Mouse (Mus musculus) urinary bladder, postnatal 4 days (tissue): ENCODE measurements around the gene Slc35b2.

Source experiments
- DNase-seq, 2 experiments: peaks; one replicate each; pipeline ENCODE4 v3.0.0; 2021 to 2022; ENCODE audit warnings: low spot score in 2 of 2

Gene Slc35b2

DNA sequence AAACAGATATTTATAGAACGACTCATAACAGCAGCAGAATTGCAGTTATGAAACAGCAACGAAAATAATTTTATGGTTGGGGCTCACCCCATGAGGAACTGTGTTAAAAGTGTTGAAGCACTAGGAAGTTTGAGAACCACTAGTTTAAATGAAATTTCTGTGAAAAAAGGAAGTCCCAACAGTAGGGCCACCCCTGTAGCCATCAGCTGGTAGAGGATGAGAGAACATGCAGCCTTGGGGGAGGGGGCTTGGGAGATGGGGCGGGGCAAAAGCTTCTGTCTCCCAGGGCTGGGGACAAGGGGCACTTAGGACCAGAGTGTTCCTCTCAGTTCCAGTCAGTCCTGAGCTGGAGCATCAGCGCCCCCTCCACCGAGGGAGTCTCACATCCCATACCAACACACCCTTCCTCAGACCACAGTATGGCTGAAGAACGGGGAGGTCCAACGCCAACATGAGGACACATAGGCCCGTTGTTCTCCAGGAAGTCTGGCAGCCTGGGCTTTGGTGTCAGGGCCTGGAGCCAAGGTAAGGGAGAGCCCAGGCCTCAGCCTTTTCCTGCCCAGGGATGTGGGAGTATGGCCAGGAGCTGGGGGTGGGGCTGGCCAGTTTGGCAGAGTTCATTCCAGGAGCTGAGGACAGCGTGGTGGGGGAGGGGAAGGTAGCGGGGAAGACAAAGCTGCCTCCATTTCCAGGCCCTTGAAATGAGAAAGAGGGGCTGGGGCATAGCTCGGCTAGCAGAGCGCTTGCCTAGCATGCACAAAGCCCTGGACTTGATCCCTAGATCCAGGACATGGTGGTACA is 20.6 kb downstream of the Slc35b2 start:
- peak; percentile 83 for DNase-seq

DNA sequence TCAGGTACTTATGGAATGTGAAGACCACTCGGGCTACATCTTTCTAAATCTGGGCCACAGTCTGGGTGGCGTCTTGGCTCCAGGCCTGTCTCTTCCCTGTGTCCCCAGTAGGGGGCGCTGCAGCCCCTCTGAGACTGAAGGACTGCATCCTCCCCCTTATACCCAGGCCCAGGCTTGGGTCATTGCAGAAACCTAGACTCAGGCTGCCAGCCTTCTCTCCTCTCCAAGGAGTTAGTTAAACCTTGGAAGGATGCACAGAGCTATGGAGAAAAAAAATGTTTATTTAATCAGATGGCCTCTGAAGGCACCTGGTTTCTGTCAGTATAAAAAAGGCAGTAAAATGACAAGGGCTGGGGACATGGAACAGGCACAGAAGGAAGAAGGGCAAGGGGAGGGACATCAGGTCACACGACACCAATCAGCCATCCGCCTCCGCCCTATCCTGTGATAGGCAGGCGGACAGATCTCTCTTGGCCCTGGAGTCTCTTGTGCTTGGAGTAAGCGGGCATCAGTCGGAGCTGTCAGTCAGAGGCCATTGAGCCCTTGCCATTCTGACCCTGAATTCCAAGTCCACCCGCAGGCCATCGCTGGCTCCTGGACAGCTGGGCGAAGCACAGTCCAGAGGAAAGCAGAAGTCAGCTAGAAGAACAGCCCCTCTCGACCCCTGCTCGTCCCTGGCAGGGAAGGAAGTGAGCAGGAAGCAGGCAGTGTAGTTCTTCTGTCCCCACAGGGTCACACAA is 21.4 kb downstream of the Slc35b2 start:
- peak; percentile 74 to 84 for DNase-seq

DNA sequence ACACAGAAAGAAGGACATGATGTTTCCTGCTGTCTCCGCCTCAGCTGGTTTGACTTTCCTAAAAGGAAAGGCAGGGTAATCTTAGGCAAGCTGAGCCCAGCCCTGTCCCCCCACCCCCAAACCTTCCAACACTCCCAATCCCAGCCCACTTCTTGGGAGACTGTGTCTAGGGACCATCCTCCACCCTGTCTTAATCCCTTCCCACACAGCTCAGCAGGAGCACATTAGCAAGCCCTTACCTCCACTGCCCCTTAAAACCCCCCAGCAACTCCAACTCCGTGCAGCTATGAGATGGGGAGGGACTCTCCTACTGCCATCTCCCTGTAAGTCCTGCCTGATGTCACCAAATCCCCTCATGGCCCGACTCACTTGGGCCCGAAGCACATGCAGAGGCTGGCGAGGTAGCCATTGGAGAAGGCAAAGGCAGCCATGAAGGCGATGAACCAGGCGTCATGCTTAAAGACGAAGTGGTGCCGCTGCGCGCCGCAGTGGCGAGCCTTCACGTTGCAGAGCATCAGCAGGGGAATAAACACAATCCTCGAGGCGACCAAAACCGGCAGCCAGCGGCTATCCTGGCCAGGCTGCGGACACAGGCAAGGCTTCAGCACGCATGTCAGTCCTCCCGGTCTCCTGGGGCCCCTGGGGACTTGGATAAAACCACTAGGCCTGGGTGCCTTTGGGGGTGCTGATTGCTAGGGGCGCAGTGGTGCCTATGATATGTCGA is 22.2 kb downstream of the Slc35b2 start:
- DNase-seq, result no peak

DNA sequence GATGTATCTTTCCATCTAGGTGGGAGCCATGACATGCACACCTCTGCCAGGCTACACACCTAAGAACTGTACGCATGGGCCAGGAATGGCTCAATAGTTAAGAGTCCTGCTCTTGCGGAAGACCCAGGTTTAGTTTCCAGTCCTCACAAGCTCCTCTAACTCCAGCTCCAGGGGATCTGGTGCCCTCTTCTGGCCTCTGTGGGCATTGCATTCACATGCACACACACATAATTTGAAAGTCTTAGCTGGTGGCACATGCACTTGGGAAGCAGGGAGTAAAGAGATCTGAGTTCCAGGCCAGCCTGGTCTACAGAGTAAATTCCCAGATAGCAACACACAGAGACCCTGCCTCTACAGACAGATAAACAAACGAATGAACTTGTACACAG is 22.8 kb downstream of the Slc35b2 start:
- DNase-seq, result no peak

GRCm38 (mm10) chr17:45588370-45588769 is 24.7 kb downstream of the Slc35b2 start:
- DNase-seq, result no peak

DNA sequence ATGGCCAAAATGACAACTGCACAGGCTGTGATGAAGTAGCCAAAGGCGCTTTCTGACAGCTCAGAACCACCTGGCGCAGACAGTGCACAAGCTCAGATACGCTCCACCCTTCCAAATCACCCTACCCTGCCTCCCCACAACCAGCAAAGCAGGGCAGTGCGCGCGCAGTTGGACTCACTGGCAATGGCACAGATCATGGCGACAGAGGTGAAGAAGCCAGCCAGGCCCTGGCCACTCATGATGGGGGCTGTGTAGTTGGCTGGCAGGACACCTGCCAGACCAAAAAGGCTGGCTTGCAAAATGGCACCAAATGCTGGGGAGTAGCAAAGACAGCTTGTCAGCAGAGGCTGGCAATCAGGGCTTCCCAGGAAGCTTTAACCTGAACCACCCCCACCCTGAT is 25.6 kb downstream of the Slc35b2 start:
- no peak for DNase-seq

- DNase-seq, result no peak
Measured at GRCm38 (mm10) chr17:45589844-45590243, 26.2 kb downstream of the Slc35b2 start.

- no peak for DNase-seq
Measured at GRCm38 (mm10) chr17:45590410-45590809, 26.7 kb downstream of the Slc35b2 start.

DNA sequence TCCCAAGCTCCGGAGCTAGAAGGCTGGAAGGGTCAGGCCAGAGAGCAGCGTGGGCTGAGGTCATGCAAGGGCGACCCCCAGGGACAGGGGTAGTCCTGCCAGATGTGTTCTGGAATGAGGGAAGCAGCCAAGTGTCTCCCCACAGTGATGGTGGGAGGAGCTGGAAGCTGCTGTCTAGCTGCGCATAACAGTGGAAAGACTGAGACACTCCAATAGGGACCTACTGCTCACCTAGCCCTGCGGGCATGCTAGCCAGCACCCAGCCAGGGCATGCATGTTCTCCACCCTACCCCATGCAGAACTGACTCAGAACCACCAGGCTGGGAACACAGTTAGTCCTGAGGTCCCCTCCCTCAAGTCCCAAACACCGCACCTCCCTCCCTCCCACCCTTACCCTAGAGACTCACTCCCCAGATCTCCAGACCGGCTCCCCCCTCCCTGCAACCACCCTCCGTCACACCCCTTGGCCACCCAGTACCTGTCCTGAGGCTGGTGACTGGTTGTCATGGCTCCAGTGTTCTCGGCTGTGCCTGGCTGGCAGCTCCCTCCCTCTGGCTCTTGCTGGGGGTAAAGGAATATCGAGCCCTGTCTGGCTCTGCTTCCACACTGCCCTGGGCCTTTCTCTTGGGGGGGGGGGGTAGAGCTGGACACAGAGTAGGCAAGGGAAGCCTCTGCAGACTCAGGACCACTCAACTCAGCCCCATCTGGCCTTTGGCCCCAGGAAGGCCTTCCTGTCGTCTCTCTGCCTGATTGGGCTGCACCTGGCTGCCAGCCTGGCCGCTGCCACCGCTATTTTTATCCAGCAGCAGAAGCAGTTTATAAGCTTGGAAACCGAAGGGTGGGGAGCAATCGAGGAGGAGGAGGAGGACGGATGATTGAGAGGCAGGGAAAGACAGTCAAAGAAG is 28.3 kb downstream of the Slc35b2 start:
- DNase-seq, result peak in 1 of 2 experiments; percentile 52

DNA sequence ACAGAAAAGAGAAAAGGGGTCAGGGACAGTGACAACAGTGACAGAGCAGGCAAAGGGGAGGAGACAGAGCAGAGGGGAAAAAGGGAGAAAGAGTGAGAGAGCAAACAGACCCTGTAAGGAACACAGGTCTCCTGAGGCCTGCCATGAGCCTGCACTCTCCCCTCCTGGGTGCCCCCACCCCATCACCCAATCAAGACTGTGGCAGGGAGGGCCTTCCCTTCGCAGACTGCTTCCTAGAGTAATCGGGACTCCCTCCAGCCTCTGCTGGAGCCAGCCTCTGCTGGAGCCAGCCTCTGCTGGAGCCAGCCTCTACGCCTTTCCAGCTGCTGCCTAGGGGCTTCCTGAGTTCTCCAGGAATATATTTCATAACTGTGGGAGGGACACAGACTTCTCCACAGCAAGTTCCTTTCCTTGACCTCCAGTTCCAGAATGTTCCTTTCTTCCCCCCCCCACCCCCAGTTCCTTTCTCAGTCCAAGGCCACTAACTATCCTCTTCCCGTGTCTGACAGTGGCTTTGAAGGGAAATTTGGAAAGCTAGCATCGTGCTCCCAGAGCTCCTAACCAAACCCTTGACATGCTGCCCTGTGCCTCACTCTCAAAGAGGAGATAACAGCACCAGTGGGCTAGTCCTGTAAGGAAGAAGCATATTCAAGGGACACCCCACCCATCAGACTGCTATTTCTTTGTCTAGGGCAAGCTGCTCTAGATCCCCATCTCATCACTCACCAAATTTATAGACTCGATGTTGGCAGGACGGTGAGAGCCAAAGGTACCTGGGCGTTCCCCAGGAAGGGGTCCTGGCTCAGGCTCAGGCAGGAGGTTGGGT is 29.1 kb downstream of the Slc35b2 start:
- DNase-seq, result peak in 1 of 2 experiments; percentile 64

DNA sequence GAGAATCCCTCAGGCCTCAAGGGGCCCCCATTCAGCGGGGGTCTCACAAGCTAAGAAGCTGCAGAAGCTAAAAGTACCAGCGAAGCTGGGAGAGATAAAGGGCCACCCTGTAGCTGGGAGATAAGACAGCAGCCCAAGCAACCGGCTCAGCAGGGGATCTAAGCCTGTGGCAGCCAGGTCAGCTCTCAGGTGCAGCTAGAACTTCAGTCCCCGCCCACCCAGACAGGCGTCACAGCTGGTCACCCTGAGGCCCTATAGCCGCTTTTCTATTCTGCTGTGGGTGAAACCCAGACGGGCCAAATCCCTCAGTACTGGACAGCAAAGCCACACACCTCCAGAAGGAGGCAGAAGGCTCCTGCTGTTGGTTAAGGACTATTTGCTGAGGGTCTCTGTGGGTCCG is 29.8 kb downstream of the Slc35b2 start:
- DNase-seq, result no peak

DNA sequence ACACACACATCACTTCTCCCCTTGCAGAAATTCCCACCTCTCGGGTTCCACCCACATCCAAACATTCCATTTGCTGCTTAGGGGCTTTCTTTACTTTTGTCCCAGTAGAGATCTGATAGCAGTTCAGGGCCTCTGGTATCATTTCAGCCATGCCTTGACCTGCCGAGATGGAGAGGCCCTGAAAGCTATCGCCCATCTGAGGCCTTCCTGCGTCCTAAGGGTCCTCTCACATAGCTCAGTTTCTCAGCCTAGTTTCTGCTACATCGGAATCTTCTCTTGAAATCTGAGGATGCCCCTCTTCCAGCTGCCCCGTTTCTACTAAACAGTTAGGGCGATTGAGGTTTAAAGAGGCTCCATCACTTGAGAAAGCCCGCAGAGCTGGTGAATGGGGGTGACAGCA is 30.5 kb downstream of the Slc35b2 start:
- no peak for DNase-seq

DNA sequence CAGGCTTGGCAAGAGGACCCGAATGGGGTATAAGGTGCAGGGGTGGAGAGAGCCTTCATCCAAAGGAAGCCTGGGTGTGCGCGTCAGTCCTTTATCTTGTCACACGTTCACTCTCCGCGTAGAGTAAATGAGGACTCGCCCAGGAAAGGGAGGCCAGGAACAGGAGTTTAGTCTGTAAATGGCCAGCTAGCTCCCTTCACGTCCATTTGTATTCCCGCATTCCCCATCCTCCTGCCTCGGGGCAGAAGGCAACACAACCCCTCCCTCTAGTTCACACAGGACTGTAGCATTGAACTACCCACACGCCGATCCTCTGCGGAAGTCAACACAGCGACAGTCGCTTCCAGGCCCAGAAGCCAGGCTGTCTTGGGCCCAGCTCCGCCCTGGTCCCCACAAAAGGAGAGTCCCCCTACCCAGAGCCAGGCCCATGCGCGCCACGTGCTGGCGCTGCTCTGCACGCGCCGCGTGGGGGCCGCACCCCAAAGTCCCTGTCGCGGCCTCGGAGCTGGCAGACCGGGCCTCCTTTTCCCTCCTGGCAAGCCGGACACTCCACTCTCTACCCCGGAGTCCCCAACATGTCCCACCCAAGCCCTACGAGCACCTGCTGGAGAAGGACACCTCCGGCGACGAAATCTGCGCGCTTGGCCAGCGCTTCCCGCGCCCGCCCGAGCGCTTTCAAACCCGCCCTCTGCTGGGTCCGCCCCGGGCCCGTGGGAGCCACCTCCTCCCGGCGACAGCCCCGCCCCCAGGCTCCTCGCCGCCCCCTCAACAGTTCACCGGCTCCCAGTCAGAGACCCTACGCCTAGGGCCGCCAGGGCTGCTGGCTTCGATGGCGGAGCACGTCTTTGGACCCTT is 31.4 kb downstream of the Slc35b2 start:
- peak; percentile 78 to 81 for DNase-seq

DNA sequence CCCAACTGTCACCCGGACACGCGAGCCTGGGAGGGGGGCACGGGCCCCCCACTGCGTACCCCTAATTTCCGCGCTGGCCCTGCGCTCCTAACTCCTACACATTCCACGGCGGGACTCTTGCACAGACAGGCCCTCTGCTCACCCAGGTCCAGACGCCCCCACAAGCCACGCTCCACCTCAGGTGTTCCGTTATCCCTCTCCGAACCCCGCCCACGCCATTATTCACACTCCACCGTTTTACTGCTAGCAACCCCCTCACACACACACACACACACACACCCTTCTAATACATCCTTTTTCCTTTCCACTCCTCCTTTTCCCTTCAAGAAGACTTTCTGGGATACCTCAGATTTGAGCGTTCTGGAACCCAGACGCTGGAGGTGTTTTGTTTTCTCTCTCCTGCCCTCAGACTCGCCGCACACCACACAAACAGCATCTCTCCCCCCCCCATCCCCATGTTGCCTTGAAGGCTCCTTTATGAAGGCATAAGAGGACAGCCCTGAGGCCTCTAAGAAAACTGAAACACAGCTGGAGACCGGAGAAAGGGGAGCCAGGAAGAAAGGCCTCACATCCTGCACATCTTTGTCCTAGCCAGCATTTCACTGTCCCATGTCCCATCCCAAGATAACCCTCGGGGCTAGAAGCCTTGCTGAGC is 32.2 kb downstream of the Slc35b2 start:
- DNase-seq, result no peak

DNA sequence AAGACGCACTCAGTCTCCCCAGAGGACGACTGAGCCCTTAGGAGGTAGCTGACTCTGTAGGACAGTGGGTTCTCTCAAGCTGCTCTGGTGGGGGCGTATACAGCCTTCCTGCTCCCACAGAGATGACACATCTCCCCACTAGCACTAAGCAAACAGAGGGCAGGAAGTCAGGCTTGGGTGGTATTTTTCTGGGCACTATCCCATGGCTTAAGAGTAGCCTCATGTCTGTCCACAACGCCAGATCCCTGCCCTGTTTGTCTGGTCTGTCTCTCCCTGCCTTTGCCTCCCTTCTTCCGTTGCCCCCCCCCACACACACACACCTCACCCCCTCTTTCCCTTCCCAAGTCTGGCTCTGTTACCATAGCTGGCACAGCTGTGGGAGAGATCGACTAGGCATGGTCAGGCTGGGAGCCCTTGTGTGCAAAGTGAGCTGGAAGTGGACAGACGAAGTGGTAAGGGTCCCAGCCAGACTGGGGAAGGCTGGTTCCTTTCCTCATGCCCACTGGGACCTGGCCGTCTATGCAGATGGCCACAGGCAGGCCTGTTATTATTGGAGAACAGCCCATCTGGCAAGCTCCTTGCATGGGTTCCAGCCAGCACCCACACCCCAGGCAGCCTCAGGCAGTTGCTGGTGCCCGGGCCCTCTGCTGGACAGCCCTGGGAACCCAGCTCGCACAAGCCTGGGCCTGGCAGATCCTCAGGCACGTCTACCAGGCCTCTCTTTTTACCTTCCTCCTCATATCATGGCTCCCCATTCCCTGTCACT is 33.1 kb downstream of the Slc35b2 start:
- peak; percentile 72 to 83 for DNase-seq

- DNase-seq, result no peak
Measured at GRCm38 (mm10) chr17:45597787-45598186, 34.1 kb downstream of the Slc35b2 start.

DNA sequence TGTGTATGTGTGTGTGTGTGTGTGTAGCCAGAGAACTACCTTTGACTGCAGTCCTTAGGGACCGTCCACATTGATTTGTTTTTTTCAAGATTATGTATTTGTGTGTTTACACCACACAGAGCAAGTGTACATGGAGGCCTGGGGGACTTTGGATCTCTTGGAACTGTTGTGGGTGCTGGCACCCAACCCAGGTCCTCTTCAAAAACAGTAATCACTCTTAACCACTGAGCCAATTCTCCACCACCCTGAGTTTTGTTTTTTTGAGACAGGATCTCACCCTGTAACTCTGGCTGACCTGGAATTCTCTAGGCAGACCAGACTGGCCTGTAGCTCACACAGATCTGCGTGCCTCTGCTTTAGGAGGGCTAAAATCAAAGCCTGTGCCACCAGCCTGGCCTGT is 34.7 kb downstream of the Slc35b2 start:
- no peak for DNase-seq

DNA sequence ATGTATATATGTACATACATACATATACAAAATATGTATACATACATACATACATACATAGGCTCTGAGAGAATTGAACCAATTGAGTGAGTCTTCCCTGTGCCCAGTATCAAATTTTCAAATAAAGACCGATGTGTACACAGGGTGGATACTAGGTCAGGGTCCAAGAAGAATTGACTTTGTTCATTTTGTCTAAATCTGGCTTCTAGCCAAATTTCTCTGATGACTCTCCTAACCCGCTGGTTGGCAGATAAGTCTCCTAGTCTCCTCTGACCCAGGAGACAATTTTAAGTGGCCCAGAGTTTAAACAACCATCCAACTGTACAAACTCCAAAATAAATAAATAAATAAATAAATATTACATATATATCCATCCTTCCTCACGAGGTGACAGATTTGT is 35.2 kb downstream of the Slc35b2 start:
- no peak for DNase-seq
